Mouse (Mus musculus): Measurements from ENCODE around the gene Cd6. TPM values are rescaled to one million over a fixed set of nuclear protein-coding genes. Genes with fewer than 3 reads are reported as not detected.

The Cd6 gene
- polyA plus RNA-seq, 2 experiments = 0.10 TPM; not detected in 1

DNA sequence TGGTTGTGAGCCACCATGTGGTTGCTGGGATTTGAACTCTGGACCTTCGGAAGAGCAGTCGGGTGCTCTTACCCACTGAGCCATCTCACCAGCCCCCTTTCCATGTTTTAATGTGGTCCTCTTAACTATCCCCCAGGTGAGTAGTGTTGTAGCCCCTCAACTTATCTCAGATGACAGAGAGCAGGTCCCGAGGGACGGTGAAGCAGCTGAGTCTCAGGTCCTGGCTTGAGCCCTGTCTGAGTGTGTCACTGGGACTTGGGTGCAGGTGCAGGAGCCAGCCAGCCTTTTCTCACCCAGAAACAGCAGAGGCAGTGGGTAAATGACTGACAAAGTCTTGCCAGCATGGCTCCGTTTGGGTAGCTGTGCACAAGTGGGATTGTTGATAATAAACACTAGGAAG is 14.3 kb upstream of the Cd6 start:
- H3K27me3 ChIP-seq (ENCODE audit: control insufficient read depth, insufficient read depth, low read length) = no peaks in the 10 kb centered on the region
- H3K36me3 ChIP-seq (ENCODE audit: control insufficient read depth, insufficient read depth, low read length) = no peaks in the 10 kb centered on the region
- WGBS = 92% methylated on average over 5 of the region's 5 CpGs
- no peak overlapping the region for H3K4me2 ChIP-seq (replicated peaks; ENCODE audit: low read depth, low read length, severe bottlenecking)
- H3K9me3 ChIP-seq (ENCODE audit: control insufficient read depth, low read length) = no peaks in the 10 kb centered on the region
- no peak for TF ChIP-seq POLR2A (IDR thresholded peaks at IDR 0.05; ENCODE audit: borderline replicate concordance, extremely low read depth, insufficient read depth, insufficient read length)
- H3K9ac ChIP-seq (ENCODE audit: low read depth, low read length, severe bottlenecking) = no peak overlapping the region
- no peak for ATAC-seq (ENCODE audit: low FRiP score, low read depth)
- no peak overlapping the region for H3K27ac ChIP-seq (replicated peaks; ENCODE audit: low read depth, low read length)
- H3K4me3 ChIP-seq (replicated peaks; ENCODE audit: low read length) = no peak overlapping the region
- H3K4me1 ChIP-seq (ENCODE audit: control insufficient read depth, insufficient read depth, low read length) = no peaks in the 10 kb centered on the region
- DNase-seq (ENCODE audit: low spot score) = no peak

DNA sequence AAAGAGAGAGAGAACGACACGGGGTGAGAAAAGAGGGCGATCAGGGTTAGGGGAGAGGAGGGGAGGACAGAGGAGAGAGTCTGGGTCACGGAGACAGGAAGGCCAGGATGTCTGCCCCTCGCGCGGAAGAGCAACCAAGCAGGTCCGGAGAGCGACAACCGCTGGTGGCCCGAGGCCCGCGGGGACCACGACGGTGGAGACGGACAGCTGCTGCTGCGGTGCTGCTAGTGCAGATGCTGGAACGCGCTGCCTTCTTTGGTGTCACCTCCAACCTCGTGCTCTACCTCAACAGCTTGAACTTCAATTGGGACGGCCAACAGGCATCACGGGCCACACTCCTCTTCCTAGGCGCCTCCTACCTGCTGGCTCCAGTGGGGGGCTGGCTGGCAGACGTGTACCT is 13.1 kb upstream of the Cd6 start:
- TF ChIP-seq POLR2A (IDR thresholded peaks at IDR 0.05; ENCODE audit: borderline replicate concordance, extremely low read depth, insufficient read depth, insufficient read length) = no peak
- no peak overlapping the region for H3K9ac ChIP-seq (ENCODE audit: low read depth, low read length, severe bottlenecking)
- H3K4me1 ChIP-seq (ENCODE audit: control insufficient read depth, insufficient read depth, low read length) = no peaks in the 10 kb centered on the region
- 54% methylated on average over 8 of the region's 24 CpGs for WGBS
- no peak overlapping the region for H3K4me2 ChIP-seq (replicated peaks; ENCODE audit: low read depth, low read length, severe bottlenecking)
- H3K9me3 ChIP-seq (ENCODE audit: control insufficient read depth, low read length) = no peaks in the 10 kb centered on the region
- no peaks in the 10 kb centered on the region for H3K27me3 ChIP-seq (ENCODE audit: control insufficient read depth, insufficient read depth, low read length)
- DNase-seq (ENCODE audit: low spot score) (no peak), ATAC-seq (ENCODE audit: low FRiP score, low read depth) (no peak)
- H3K27ac ChIP-seq (replicated peaks; ENCODE audit: low read depth, low read length) = no peak overlapping the region
- no peaks in the 10 kb centered on the region for H3K36me3 ChIP-seq (ENCODE audit: control insufficient read depth, insufficient read depth, low read length)
- no peak overlapping the region for H3K4me3 ChIP-seq (replicated peaks; ENCODE audit: low read length)

DNA sequence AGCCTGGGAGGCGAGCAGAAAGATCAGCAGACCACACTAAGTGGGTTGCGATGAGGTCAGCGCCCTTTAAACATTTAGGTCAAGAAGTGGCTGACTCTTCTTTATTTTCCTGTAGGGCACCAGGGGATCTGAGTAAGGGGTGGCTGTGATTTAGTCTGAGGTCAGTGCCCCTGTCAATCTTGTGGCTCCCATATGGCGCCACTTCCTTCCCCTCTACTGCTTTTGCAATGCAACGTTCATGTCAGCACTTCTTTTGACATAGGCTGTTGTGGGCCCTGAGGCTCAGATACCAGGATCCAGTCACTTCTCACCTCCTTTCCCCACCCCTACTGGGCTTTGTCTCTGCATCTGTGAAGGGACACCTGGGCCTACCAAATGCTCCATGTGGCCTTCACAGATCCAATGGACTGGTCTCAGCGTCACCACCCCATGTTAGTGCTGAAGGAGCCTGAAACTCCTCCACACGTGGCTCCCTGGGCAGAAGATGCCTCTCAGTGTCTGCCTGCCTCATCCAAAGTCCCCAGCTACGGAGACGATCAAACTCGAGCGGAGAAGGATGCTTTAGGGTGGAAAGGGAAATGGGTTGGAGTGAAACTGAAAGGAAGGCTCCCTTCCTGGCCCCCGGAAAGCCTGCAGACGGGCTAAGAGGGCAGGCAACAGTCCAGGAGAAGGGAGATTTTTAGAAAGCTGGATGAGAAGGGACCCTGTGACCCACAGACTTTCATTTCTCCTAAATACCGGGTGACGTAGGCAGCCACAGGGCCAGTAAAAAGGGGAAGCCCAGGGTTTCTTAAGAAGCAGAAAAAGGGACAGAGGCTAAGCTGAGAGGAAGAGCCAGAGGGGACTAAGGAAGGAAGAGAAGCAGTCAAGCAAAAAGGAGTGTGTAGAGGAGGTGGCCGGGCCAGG is 12.1 kb upstream of the Cd6 start:
- no peaks in the 10 kb centered on the region for H3K27me3 ChIP-seq (ENCODE audit: control insufficient read depth, insufficient read depth, low read length)
- no peak overlapping the region for H3K4me3 ChIP-seq (replicated peaks; ENCODE audit: low read length)
- no peak for DNase-seq (ENCODE audit: low spot score)
- H3K9ac ChIP-seq (ENCODE audit: low read depth, low read length, severe bottlenecking) = no peak overlapping the region
- no peak overlapping the region for H3K4me2 ChIP-seq (replicated peaks; ENCODE audit: low read depth, low read length, severe bottlenecking)
- H3K9me3 ChIP-seq (ENCODE audit: control insufficient read depth, low read length) = no peaks in the 10 kb centered on the region
- 60% methylated on average over 16 of the region's 16 CpGs for WGBS
- H3K36me3 ChIP-seq (ENCODE audit: control insufficient read depth, insufficient read depth, low read length) = no peaks in the 10 kb centered on the region
- ATAC-seq (ENCODE audit: low FRiP score, low read depth) = no peak
- TF ChIP-seq POLR2A (IDR thresholded peaks at IDR 0.05; ENCODE audit: borderline replicate concordance, extremely low read depth, insufficient read depth, insufficient read length) = no peak
- no peaks in the 10 kb centered on the region for H3K4me1 ChIP-seq (ENCODE audit: control insufficient read depth, insufficient read depth, low read length)
- H3K27ac ChIP-seq (replicated peaks; ENCODE audit: low read depth, low read length) = no peak overlapping the region

DNA sequence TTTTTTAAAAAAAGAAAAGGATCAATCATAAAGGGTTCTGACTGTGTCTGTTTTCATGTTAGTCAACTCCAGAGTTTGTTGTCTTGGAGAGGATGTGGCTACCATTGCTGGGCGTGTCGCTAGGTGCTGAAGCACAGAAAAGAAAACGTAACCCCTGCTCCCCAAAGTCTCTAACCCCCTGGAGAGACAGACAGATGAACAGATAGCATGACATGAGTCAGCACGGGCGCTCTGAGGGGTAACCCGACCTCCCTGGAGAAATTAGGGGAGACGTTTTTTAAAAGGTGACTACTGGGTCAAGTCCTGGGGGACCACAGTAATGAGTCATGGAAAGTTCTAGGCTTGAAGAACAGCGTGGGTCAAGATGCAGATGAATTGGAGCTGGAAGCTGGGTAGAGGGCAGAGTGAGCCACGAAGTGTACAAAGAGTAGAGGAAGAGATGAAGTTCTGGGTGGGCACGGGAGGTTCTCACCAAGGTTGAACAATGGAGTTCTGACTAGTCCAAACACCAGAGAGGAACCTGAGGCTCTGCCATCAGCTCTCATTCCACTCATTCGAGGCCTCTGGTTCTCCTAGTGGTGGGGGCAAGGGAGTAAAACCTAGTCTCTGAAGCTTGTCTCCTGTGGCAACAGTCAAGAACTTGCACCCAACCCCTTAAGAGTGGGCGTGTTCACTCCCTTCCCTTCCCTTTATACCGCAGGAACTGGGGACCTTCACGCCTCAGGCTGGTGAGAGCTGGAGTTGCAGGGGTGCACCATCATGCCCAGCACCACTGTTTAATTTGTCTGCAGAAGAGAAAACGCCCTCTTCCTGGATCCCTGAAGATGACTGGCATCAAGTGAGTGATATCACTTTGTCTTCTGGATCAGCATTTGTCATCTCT is 9.4 kb upstream of the Cd6 start, which contains the start of gene Slc15a3:
TSS of gene Slc15a3 (plus strand) at position 718 of the 883 bp plus-strand sequence.
- no peak for TF ChIP-seq POLR2A (IDR thresholded peaks at IDR 0.05; ENCODE audit: borderline replicate concordance, extremely low read depth, insufficient read depth, insufficient read length)

GRCm38 (mm10) chr19:10835671-10836070 is 5.8 kb upstream of the Cd6 start:
- H3K9me3 ChIP-seq (ENCODE audit: control insufficient read depth, low read length) = no peaks in the 10 kb centered on the region
- ATAC-seq (ENCODE audit: low FRiP score, low read depth) (no peak), DNase-seq (ENCODE audit: low spot score) (no peak)
- H3K27ac ChIP-seq (replicated peaks; ENCODE audit: low read depth, low read length) = no peak overlapping the region
- H3K27me3 ChIP-seq (ENCODE audit: control insufficient read depth, insufficient read depth, low read length) = no peaks in the 10 kb centered on the region
- H3K4me3 ChIP-seq (replicated peaks; ENCODE audit: low read length) = no peak overlapping the region
- H3K4me1 ChIP-seq (ENCODE audit: control insufficient read depth, insufficient read depth, low read length) = no peaks in the 10 kb centered on the region
- H3K36me3 ChIP-seq (ENCODE audit: control insufficient read depth, insufficient read depth, low read length) = no peaks in the 10 kb centered on the region
- no peak overlapping the region for H3K9ac ChIP-seq (ENCODE audit: low read depth, low read length, severe bottlenecking)
- no peak for TF ChIP-seq POLR2A (IDR thresholded peaks at IDR 0.05; ENCODE audit: borderline replicate concordance, extremely low read depth, insufficient read depth, insufficient read length)
- 61% methylated on average over 3 of the region's 3 CpGs for WGBS
- no peak overlapping the region for H3K4me2 ChIP-seq (replicated peaks; ENCODE audit: low read depth, low read length, severe bottlenecking)

More for the DNA sequence above, 9.4 kb upstream of the Cd6 start, which contains the start of gene Slc15a3:
- H3K27ac ChIP-seq (replicated peaks; ENCODE audit: low read depth, low read length) = no peak within 1 kb of the TSS
- H3K27me3 ChIP-seq (ENCODE audit: control insufficient read depth, insufficient read depth, low read length) = no peaks in the 10 kb centered on the region
- H3K36me3 ChIP-seq (ENCODE audit: control insufficient read depth, insufficient read depth, low read length) = no peaks in the 10 kb centered on the region
- DNase-seq (ENCODE audit: low spot score) = no peak
- H3K4me1 ChIP-seq (ENCODE audit: control insufficient read depth, insufficient read depth, low read length) = no peaks in the 10 kb centered on the region
- H3K4me2 ChIP-seq (replicated peaks; ENCODE audit: low read depth, low read length, severe bottlenecking) = no peak within 1 kb of the TSS
- no peak within 1 kb of the TSS for H3K4me3 ChIP-seq (replicated peaks; ENCODE audit: low read length)
- 77% methylated on average over 15 of the region's 15 CpGs for WGBS
- H3K9me3 ChIP-seq (ENCODE audit: control insufficient read depth, low read length) = no peaks in the 10 kb centered on the region
- no peak within 1 kb of the TSS for H3K9ac ChIP-seq (ENCODE audit: low read depth, low read length, severe bottlenecking)
- ATAC-seq (ENCODE audit: low FRiP score, low read depth) = no peak

Measured in limb, embryonic 14.5 days (tissue).